Mouse (Mus musculus): ENCODE measurements around the gene Ift88. TPM values are rescaled to one million over a fixed set of nuclear protein-coding genes. Genes with fewer than 3 reads are reported as not detected.

The Ift88 gene
- total and polyA plus RNA-seq, 3 experiments, result 6.7 to 12.3 (median 8.1) TPM

GRCm38 (mm10) chr14:57554434-57554833 is 130.6 kb downstream of the Ift88 start:
- H3K9ac ChIP-seq (ENCODE audit: insufficient read depth, low read depth), result no peak overlapping the region
- H3K27me3 ChIP-seq (replicated peaks), result no peaks in the 10 kb centered on the region
- dilution Hi-C loops (cut with MboI; ENCODE audit: extremely low pct_ligation_motif_present, extremely low pct_unique_long_range_greater_than_20kb, low sequenced_read_pairs), result no loop called here
- H3K27ac ChIP-seq (ENCODE audit: insufficient read depth, low read depth), result no peak overlapping the region
- H3K79me2 ChIP-seq (replicated peaks; ENCODE audit: control insufficient read depth, extremely low read depth, insufficient read depth, poor library complexity, severe bottlenecking), result no peaks in the 10 kb centered on the region
- peaks cover 17 to 66% of the 10 kb centered on the region in 2 experiments for H3K36me3 ChIP-seq (replicated peaks in 1 of 2; ENCODE audit: control insufficient read depth in 1 of 2, insufficient read depth in 1 of 2, low read length in 1 of 2)
- peaks cover 5 to 9% of the 10 kb centered on the region in 2 experiments for H3K4me1 ChIP-seq (ENCODE audit: control insufficient read depth in 1 of 2, insufficient read depth in 2 of 2)
- no peak overlapping the region for H3K4me2 ChIP-seq (ENCODE audit: insufficient read depth, low read depth, poor library complexity, severe bottlenecking)
- no peak for DNase-seq (ENCODE audit: extremely low read depth)
- H3K4me3 ChIP-seq (replicated peaks in 1 of 3; ENCODE audit: low read depth in 2 of 3, low read length in 2 of 3, poor library complexity in 1 of 3), result no peak overlapping the region
- in situ Hi-C loops (cut with MboI; ENCODE audit: low pct_ligation_motif_present, low pct_unique_long_range_greater_than_20kb, low sequenced_read_pairs), result no loop called here
- TF ChIP-seq HCFC1 (IDR thresholded peaks at IDR 0.05; ENCODE audit: low read depth, low read length), result no peak
- 0 out of 2 replicates have a peak, but pooled peaks have one; percentile 14 for TF ChIP-seq BHLHE40 (IDR thresholded peaks at IDR 0.05; ENCODE audit: low read depth, low read length)
- no peaks in the 10 kb centered on the region for H3K9me3 ChIP-seq (replicated peaks; ENCODE audit: low read length)

GRCm38 (mm10) chr14:57555471-57556070 is 131.7 kb downstream of the Ift88 start:
- dilution Hi-C loops (cut with MboI; ENCODE audit: extremely low pct_ligation_motif_present, extremely low pct_unique_long_range_greater_than_20kb, low sequenced_read_pairs), result no loop called here
- TF ChIP-seq CHD1 (IDR thresholded peaks at IDR 0.05; ENCODE audit: low read depth, low read length), result no peak
- TF ChIP-seq RCOR1 (conservative IDR thresholded peaks at IDR 0.05; ENCODE audit: low read depth, low read length), result no peak
- no peak for DNase-seq (ENCODE audit: extremely low read depth)
- in situ Hi-C loops (cut with MboI; ENCODE audit: low pct_ligation_motif_present, low pct_unique_long_range_greater_than_20kb, low sequenced_read_pairs), result no loop called here
- Histone ChIP-seq H3K4me3 (replicated peaks in 1 of 3; ENCODE audit: low read depth in 2 of 3, low read length in 2 of 3, poor library complexity in 1 of 3) (no peak overlapping the region), H3K9me3 (replicated peaks; ENCODE audit: low read length) (no peaks in the 10 kb centered on the region), H3K27me3 (replicated peaks) (no peaks in the 10 kb centered on the region), H3K36me3 (replicated peaks in 1 of 2; ENCODE audit: control insufficient read depth in 1 of 2, insufficient read depth in 1 of 2, low read length in 1 of 2) (peaks cover 17 to 63% of the 10 kb centered on the region in 2 experiments), H3K27ac (ENCODE audit: insufficient read depth, low read depth) (no peak overlapping the region), H3K4me1 (ENCODE audit: control insufficient read depth in 1 of 2, insufficient read depth in 2 of 2) (peaks cover 5 to 9% of the 10 kb centered on the region in 2 experiments), H3K4me2 (ENCODE audit: insufficient read depth, low read depth, poor library complexity, severe bottlenecking) (no peak overlapping the region), H3K9ac (ENCODE audit: insufficient read depth, low read depth) (no peak overlapping the region), H3K79me2 (replicated peaks; ENCODE audit: control insufficient read depth, extremely low read depth, insufficient read depth, poor library complexity, severe bottlenecking) (no peaks in the 10 kb centered on the region)

- no peak for DNase-seq (ENCODE audit: extremely low read depth)
- Histone ChIP-seq H3K4me2 (ENCODE audit: insufficient read depth, low read depth, poor library complexity, severe bottlenecking) (no peak overlapping the region), H3K4me1 (ENCODE audit: control insufficient read depth in 1 of 2, insufficient read depth in 2 of 2) (peaks cover 5 to 9% of the 10 kb centered on the region in 2 experiments), H3K9ac (ENCODE audit: insufficient read depth, low read depth) (no peak overlapping the region), H3K36me3 (replicated peaks in 1 of 2; ENCODE audit: control insufficient read depth in 1 of 2, insufficient read depth in 1 of 2, low read length in 1 of 2) (peaks cover 17 to 71% of the 10 kb centered on the region in 2 experiments), H3K4me3 (replicated peaks in 1 of 3; ENCODE audit: low read depth in 2 of 3, low read length in 2 of 3, poor library complexity in 1 of 3) (no peak overlapping the region), H3K27me3 (replicated peaks) (no peaks in the 10 kb centered on the region), H3K9me3 (replicated peaks; ENCODE audit: low read length) (no peaks in the 10 kb centered on the region), H3K79me2 (replicated peaks; ENCODE audit: control insufficient read depth, extremely low read depth, insufficient read depth, poor library complexity, severe bottlenecking) (no peaks in the 10 kb centered on the region), H3K27ac (ENCODE audit: insufficient read depth, low read depth) (no peak overlapping the region)
- dilution Hi-C loops (cut with MboI; ENCODE audit: extremely low pct_ligation_motif_present, extremely low pct_unique_long_range_greater_than_20kb, low sequenced_read_pairs) (no loop called here), in situ Hi-C loops (cut with MboI; ENCODE audit: low pct_ligation_motif_present, low pct_unique_long_range_greater_than_20kb, low sequenced_read_pairs) (no loop called here)
- no peak for TF ChIP-seq NELFE (IDR thresholded peaks at IDR 0.05; ENCODE audit: low read depth, low read length)
- no peak for TF ChIP-seq JUND (conservative IDR thresholded peaks at IDR 0.05; ENCODE audit: low read depth, low read length)
- no peak for TF ChIP-seq ETS1 (conservative IDR thresholded peaks at IDR 0.05; ENCODE audit: low read depth, low read length)
- no peak for TF ChIP-seq ZC3H11A (IDR thresholded peaks at IDR 0.05; ENCODE audit: low read depth, low read length)
- no peak for TF ChIP-seq PAX5 (IDR thresholded peaks at IDR 0.05; ENCODE audit: low read length)
- TF ChIP-seq POLR2A (IDR thresholded peaks at IDR 0.05; ENCODE audit: low read depth, low read length), result no peak
- no peak for TF ChIP-seq ZMIZ1 (IDR thresholded peaks at IDR 0.05; ENCODE audit: low read depth, low read length)
- TF ChIP-seq RAD21 (IDR thresholded peaks at IDR 0.05; ENCODE audit: low read depth, low read length), result no peak
- TF ChIP-seq TCF12 (IDR thresholded peaks at IDR 0.05; ENCODE audit: low read depth, low read length), result no peak
- TF ChIP-seq USF1 (IDR thresholded peaks at IDR 0.05; ENCODE audit: low read depth, low read length), result no peak
- no peak for TF ChIP-seq BHLHE40 (IDR thresholded peaks at IDR 0.05; ENCODE audit: low read depth, low read length)
- TF ChIP-seq POLR2AphosphoS2 (IDR thresholded peaks at IDR 0.05; ENCODE audit: low read depth, low read length), result no peak
- TF ChIP-seq MAZ (IDR thresholded peaks at IDR 0.05; ENCODE audit: low read depth, low read length), result no peak
- TF ChIP-seq MAX (IDR thresholded peaks at IDR 0.05; ENCODE audit: low read length), result no peak
- TF ChIP-seq EP300 (IDR thresholded peaks at IDR 0.05; ENCODE audit: low read length), result no peak
- TF ChIP-seq KAT2A (IDR thresholded peaks at IDR 0.05; ENCODE audit: insufficient replicate concordance, low read length), result no peak
Measured at GRCm38 (mm10) chr14:57556922-57557321, 133.1 kb downstream of the Ift88 start.
